Mouse (Mus musculus): ENCODE data around the gene Esrrb.

DNA sequence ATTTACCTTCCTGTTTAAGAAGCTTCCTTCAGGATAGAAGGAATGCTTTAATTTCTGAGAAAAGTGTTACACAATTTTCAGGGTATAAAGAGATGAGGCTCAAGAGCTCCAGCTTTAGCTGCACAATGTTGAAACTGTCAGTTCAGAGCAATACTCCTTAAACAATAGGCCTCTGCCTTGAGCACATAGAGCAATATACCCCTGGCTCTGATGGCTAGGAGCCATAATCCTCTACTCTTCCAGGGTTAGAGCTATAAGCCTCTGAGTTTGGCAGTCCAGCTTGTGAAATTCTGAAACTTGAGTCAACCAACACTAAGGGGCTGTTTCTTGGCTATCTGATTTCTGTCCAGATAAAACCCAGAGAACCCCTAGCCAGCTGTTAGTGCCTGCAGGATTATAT lies 176.9 kb downstream of the Esrrb start:
- TF ChIP-seq GATA1 (IDR thresholded peaks at IDR 0.05; ENCODE audit: low read length) (no peak), TAL1 (IDR thresholded peaks at IDR 0.05; ENCODE audit: low read length) (no peak)

Measured in erythroblast, embryonic 14.5 days (primary cell).